Mouse (Mus musculus) heart, postnatal 14 days (tissue): ENCODE data around the gene Hnrnpab. TPM values are rescaled to one million over a fixed set of nuclear protein-coding genes. Genes with fewer than 3 reads are reported as not detected.

Source experiments
- DNase-seq, 2 experiments: peaks; one replicate each; pipeline ENCODE4 v3.0.0; 2021 to 2022
- intact Hi-C: fragments of 180-260 bp; cut with DNase I; formaldehyde crosslinking; loops from one replicate; pipeline ENCODE4 v1.15.1; 2025
- long read RNA-seq, 2 experiments: library from polyadenylated mRNA; stranded (forward); transcript quantifications; one replicate each; pipeline ENCODE4 v2.0.0; 2021
- total RNA-seq, 2 experiments: library from RNA; stranded (reverse); gene quantifications; 2 replicates each; pipeline ENCODE4 v1.2.3; 2021

Hnrnpab gene
- total RNA-seq = 100 to 1,000 TPM; 141 to 163 TPM
- long read RNA-seq, experiment 1, transcript Hnrnpab-201 (7 exons, 2,370 nt) = major isoform, 76 of 129 reads
- long read RNA-seq, experiment 1, transcript Hnrnpab-203 (8 exons, 1,437 nt) = minor isoform, 32 of 129 reads
- long read RNA-seq, experiment 1, partial matches to known transcripts = 15 of 129 reads
- long read RNA-seq, experiment 1, other reads (novel, unspliced or antisense) = 6 of 129 reads
- long read RNA-seq, experiment 2, transcript Hnrnpab-201 (7 exons, 2,370 nt) = major isoform, 54 of 99 reads
- long read RNA-seq, experiment 2, transcript Hnrnpab-203 (8 exons, 1,437 nt) = minor isoform, 24 of 99 reads
- long read RNA-seq, experiment 2, partial matches to known transcripts = 20 of 99 reads
- long read RNA-seq, experiment 2, other reads (novel, unspliced or antisense) = 1 of 99 reads

- peak; percentile 95 to 97 for DNase-seq
- intact Hi-C loops = no loop called here
Measured at GRCm38 (mm10) chr11:51606447-51607095, at the start of gene Hnrnpab. TSS of gene Hnrnpab (minus strand) at chr11:51606847.

- intact Hi-C loops = loop anchor here (5.0 kb wide), 1 partner anchor 38 kb away; the partner anchor contains the start of gene Nhp2
- DNase-seq = no peak
Measured at GRCm38 (mm10) chr11:51654891-51655290, 48.2 kb upstream of the Hnrnpab start.

GRCm38 (mm10) chr11:51653736-51654135 is 47.1 kb upstream of the Hnrnpab start:
- no peak for DNase-seq
- intact Hi-C loops = loop anchor here (5.0 kb wide), 1 partner anchor 36 kb away; the partner anchor contains the start of gene Nhp2

- no peak for DNase-seq
- intact Hi-C loops = loop anchor here (5.0 kb wide), 1 partner anchor 36 kb away; the partner anchor contains the start of gene Nhp2
Measured at GRCm38 (mm10) chr11:51652889-51653418, 46.3 kb upstream of the Hnrnpab start.

- peak; percentile 83 to 86 for DNase-seq
- intact Hi-C loops = loop anchor here (5.0 kb wide), 1 partner anchor 34 kb away; the partner anchor contains the start of gene Nhp2
Measured at GRCm38 (mm10) chr11:51650691-51651515, 44.3 kb upstream of the Hnrnpab start, which contains the start of the genes N4bp3 and D930048N14Rik. TSS of gene N4bp3 (minus strand) at chr11:51650842. TSS of gene D930048N14Rik (plus strand) at chr11:51650954.

- DNase-seq = no peak
- intact Hi-C loops = loop anchor here (5.0 kb wide), 1 partner anchor 33 kb away; the partner anchor contains the start of gene Nhp2
Measured at GRCm38 (mm10) chr11:51650261-51650660, 43.6 kb upstream of the Hnrnpab start.

GRCm38 (mm10) chr11:51649889-51650199 is 43.2 kb upstream of the Hnrnpab start:
- intact Hi-C loops = loop anchor here (5.0 kb wide), 2 partner anchors 32 to 33 kb away; partner anchors contain the start of gene Nhp2
- DNase-seq = no peak

GRCm38 (mm10) chr11:51649111-51649888 is 42.7 kb upstream of the Hnrnpab start:
- DNase-seq = no peak
- intact Hi-C loops = loop anchor here (5.0 kb wide), 1 partner anchor 33 kb away; no protein-coding TSS in a partner anchor

GRCm38 (mm10) chr11:51648566-51648965 is 41.9 kb upstream of the Hnrnpab start:
- no peak for DNase-seq
- intact Hi-C loops = loop anchor here (5.0 kb wide), 1 partner anchor 34 kb away; no protein-coding TSS in a partner anchor

- DNase-seq = peak in 1 of 2 experiments; percentile 49
- intact Hi-C loops = loop anchor here (5.0 kb wide), 1 partner anchor 35 kb away; no protein-coding TSS in a partner anchor
Measured at GRCm38 (mm10) chr11:51646751-51647667, 40.4 kb upstream of the Hnrnpab start.

GRCm38 (mm10) chr11:51646245-51646644 is 39.6 kb upstream of the Hnrnpab start:
- DNase-seq = no peak
- intact Hi-C loops = loop anchor here (5.0 kb wide), 1 partner anchor 36 kb away; no protein-coding TSS in a partner anchor

- no peak for DNase-seq
- intact Hi-C loops = loop anchor here (5.0 kb wide), 1 partner anchor 37 kb away; no protein-coding TSS in a partner anchor
Measured at GRCm38 (mm10) chr11:51645293-51645692, 38.6 kb upstream of the Hnrnpab start.

GRCm38 (mm10) chr11:51644217-51644616 is 37.6 kb upstream of the Hnrnpab start:
- intact Hi-C loops = no loop called here
- no peak for DNase-seq

GRCm38 (mm10) chr11:51643761-51644160 is 37.1 kb upstream of the Hnrnpab start:
- DNase-seq = no peak
- intact Hi-C loops = no loop called here

GRCm38 (mm10) chr11:51643202-51643601 is 36.6 kb upstream of the Hnrnpab start:
- intact Hi-C loops = no loop called here
- DNase-seq = no peak

GRCm38 (mm10) chr11:51640748-51641147 is 34.1 kb upstream of the Hnrnpab start:
- DNase-seq = no peak
- intact Hi-C loops = no loop called here

GRCm38 (mm10) chr11:51638497-51638896 is 31.9 kb upstream of the Hnrnpab start:
- DNase-seq = no peak
- intact Hi-C loops = no loop called here

GRCm38 (mm10) chr11:51637971-51638414 is 31.3 kb upstream of the Hnrnpab start:
- peak; percentile 48 to 50 for DNase-seq
- intact Hi-C loops = no loop called here
